Mouse (Mus musculus) small intestine, adult 2 months (tissue): ENCODE data around the gene Ndufv2. TPM values are rescaled to one million over a fixed set of nuclear protein-coding genes. Genes with fewer than 3 reads are reported as not detected.

Experiments used
- H3K27ac ChIP-seq: fragments of 200-500 bp; 2 replicates; pipeline ENCODE4 v1.5.1; 2012; ENCODE audit warnings: low read depth, low read length, control low read depth, inconsistent platforms; ENCODE audit not compliant: insufficient read depth
- H3K27me3 ChIP-seq: fragments of 200-500 bp; 2 replicates; pipeline ENCODE4 v1.6.1; 2012; ENCODE audit warnings: mild to moderate bottlenecking, moderate library complexity, low read length, inconsistent platforms; ENCODE audit not compliant: control insufficient read depth, insufficient read depth
- H3K36me3 ChIP-seq: fragments of 200-500 bp; 2 replicates; pipeline ENCODE4 v1.6.1; 2012; ENCODE audit warnings: mild to moderate bottlenecking, low read length, control low read depth, inconsistent platforms; ENCODE audit not compliant: control insufficient read depth, insufficient read depth
- H3K4me1 ChIP-seq: fragments of 200-500 bp; 2 replicates; pipeline ENCODE4 v1.6.1; 2012; ENCODE audit warnings: low read length, inconsistent platforms, mixed read lengths; ENCODE audit not compliant: control insufficient read depth, insufficient read depth, insufficient read length
- H3K4me3 ChIP-seq: fragments of 200-500 bp; 2 replicates; pipeline ENCODE4 v1.5.1; 2012; ENCODE audit warnings: low read depth, mild to moderate bottlenecking, control low read depth, inconsistent platforms, low read length, moderate library complexity
- CTCF ChIP-seq: fragments of 200-500 bp; IDR thresholded peaks from 2 replicates; pipeline ENCODE4 v1.5.1; 2012; ENCODE audit warnings: low read depth, mild to moderate bottlenecking, control low read depth, inconsistent platforms, low read length, moderate library complexity, mixed read lengths; ENCODE audit not compliant: insufficient replicate concordance, insufficient read length; ENCODE audit errors: extremely low read depth
- POLR2A ChIP-seq: fragments of 200-500 bp; IDR thresholded peaks from 2 replicates; pipeline ENCODE4 v1.6.1; 2012; ENCODE audit warnings: low read depth, mild to moderate bottlenecking, control low read depth, inconsistent platforms, low read length, moderate library complexity
- WGBS: fragments of 180-500 bp; shearing (Covaris S2); methylation state at CpG from one replicate; pipeline ENCODE4 v1.1.7; 2018; 5-methylcytosine and 5-hydroxymethylcytosine counted together
- polyA plus RNA-seq: library from polyadenylated mRNA; depleted of rRNA; stranded (reverse); fragments of >200 nt; gene quantifications from 2 replicates; pipeline ENCODE4 v1.2.3, GENCODE M21; 2012; rRNA removed

Ndufv2 gene
- 17.0 and 28.7 TPM in 2 replicates for polyA plus RNA-seq

GRCm38 (mm10) chr17:66101380-66102330, at the start of gene Ndufv2:
Gene Ndufv2 (minus strand): TSS chr17:66101559.
- Histone ChIP-seq H3K27me3 (no peaks in the 10 kb centered on the region), H3K4me3 (peak within 1 kb of the TSS; percentile 97), H3K4me1 (peaks cover 4% of the 10 kb centered on the region; the same call in 1 of the 2 replicates), H3K27ac (peak within 1 kb of the TSS; percentile 92), H3K36me3 (no peaks in the 10 kb centered on the region)
- WGBS = under 1% methylated on average over 67 of the region's 67 CpGs
- TF ChIP-seq CTCF = peak; percentile 87; the same call in 1 of the 2 replicates
- peak; percentile 95 for TF ChIP-seq POLR2A

DNA sequence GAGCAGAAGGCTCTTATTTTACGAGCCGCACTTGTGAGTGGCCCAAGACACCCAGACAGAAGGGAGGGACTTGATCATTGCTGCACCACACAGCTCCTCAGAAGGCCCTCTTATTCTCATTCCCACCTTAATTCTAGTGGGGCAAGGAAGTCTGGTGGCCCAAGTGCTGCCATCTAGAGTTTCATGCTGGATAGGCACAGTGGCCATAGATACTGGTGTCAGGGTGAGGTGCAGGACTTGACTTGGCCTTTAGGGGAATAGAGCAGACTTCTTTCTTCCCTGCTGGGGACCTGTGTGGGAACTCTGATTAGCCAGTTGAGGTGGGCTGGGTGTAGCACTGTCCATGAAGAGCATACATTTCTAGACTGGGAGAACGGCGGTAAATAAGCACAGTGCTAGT, 29.9 kb upstream of the Ndufv2 start:
- Histone ChIP-seq H3K27ac (no peak overlapping the region), H3K4me1 (no peaks in the 10 kb centered on the region), H3K27me3 (no peaks in the 10 kb centered on the region), H3K36me3 (peaks cover 28% of the 10 kb centered on the region), H3K4me3 (no peak overlapping the region)
- WGBS = 98% methylated on average over 4 of the region's 4 CpGs
- TF ChIP-seq CTCF = peak; percentile 29; the same call in 1 of the 2 replicates
- no peak for TF ChIP-seq POLR2A

DNA sequence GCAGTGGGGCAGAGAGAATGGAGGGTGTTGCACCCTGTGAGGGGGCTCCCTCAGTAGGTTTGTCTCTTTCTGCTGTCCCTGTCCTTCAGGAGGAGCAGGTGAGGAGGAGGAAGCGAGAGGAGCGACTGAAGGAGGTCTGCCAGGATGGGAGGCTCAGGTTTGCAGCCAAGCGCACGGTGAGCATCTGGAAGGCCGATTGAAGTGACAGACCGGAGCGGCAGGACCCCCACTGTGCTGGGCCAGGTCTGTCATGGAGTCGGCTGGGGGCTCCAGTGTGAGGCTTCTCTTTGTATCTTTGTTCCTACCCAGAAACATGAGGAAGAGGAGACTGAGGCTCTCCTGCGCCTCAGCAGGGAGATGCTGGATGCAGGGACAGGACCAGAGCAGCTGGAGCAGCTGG, 29.0 kb upstream of the Ndufv2 start:
- TF ChIP-seq CTCF (no peak), POLR2A (no peak)
- no peak overlapping the region for H3K4me3 ChIP-seq
- no peaks in the 10 kb centered on the region for H3K27me3 ChIP-seq
- peaks cover 25% of the 10 kb centered on the region for H3K36me3 ChIP-seq
- H3K27ac ChIP-seq = no peak overlapping the region
- 95% methylated on average over 9 of the region's 9 CpGs for WGBS
- no peaks in the 10 kb centered on the region for H3K4me1 ChIP-seq

GRCm38 (mm10) chr17:66125211-66125610, 23.9 kb upstream of the Ndufv2 start:
- H3K36me3 ChIP-seq = peaks cover 7% of the 10 kb centered on the region
- H3K4me3 ChIP-seq = no peak overlapping the region
- no peaks in the 10 kb centered on the region for H3K27me3 ChIP-seq
- H3K4me1 ChIP-seq = no peaks in the 10 kb centered on the region
- WGBS = 80% methylated on average over 5 of the region's 5 CpGs
- H3K27ac ChIP-seq = no peak overlapping the region
- TF ChIP-seq CTCF = no peak
- TF ChIP-seq POLR2A = no peak

- 2% methylated on average over 20 of the region's 20 CpGs for WGBS
- no peak for TF ChIP-seq POLR2A
- no peak for TF ChIP-seq CTCF
- peaks cover 9% of the 10 kb centered on the region for H3K36me3 ChIP-seq
- H3K4me1 ChIP-seq = no peaks in the 10 kb centered on the region
- no peaks in the 10 kb centered on the region for H3K27me3 ChIP-seq
- peak overlapping the region; percentile 77 for H3K4me3 ChIP-seq
- H3K27ac ChIP-seq = peak overlapping the region; percentile 63; the same call in 1 of the 2 replicates
Observed at GRCm38 (mm10) chr17:66123816-66124610, 22.7 kb upstream of the Ndufv2 start.

GRCm38 (mm10) chr17:66123066-66123815, 21.9 kb upstream of the Ndufv2 start, which contains the start of gene Ddx11:
Gene Ddx11 (plus strand): TSS chr17:66123520.
- H3K27me3 ChIP-seq = no peaks in the 10 kb centered on the region
- 2% methylated on average over 45 of the region's 45 CpGs for WGBS
- peak within 1 kb of the TSS; percentile 63 for H3K27ac ChIP-seq
- no peaks in the 10 kb centered on the region for H3K4me1 ChIP-seq
- peak within 1 kb of the TSS; percentile 77 for H3K4me3 ChIP-seq
- peaks cover 16% of the 10 kb centered on the region for H3K36me3 ChIP-seq
- no peak for TF ChIP-seq CTCF
- peak; percentile 58; the same call in 1 of the 2 replicates for TF ChIP-seq POLR2A
